Mouse (Mus musculus) kidney, adult 2 months (tissue): ENCODE results near the gene Nmb. TPM values are rescaled to one million over a fixed set of nuclear protein-coding genes. Genes with fewer than 3 reads are reported as not detected.

Source experiments
- DNase-seq: peaks from one replicate; pipeline ENCODE4 v3.0.0; 2021
- H3K27ac ChIP-seq: fragments of 200-500 bp; 2 replicates; pipeline ENCODE4 v1.5.1; 2012; ENCODE audit warnings: low read depth, low read length, control low read depth, inconsistent platforms; ENCODE audit not compliant: insufficient read depth
- H3K27me3 ChIP-seq: fragments of 200-500 bp; replicated peaks from 2 replicates; pipeline ENCODE4 v1.6.1; 2012; ENCODE audit warnings: mild to moderate bottlenecking, moderate library complexity, low read length, inconsistent platforms; ENCODE audit not compliant: control insufficient read depth, insufficient read depth
- H3K36me3 ChIP-seq: fragments of 200-500 bp; 2 replicates; pipeline ENCODE4 v1.6.1; 2012; ENCODE audit warnings: mild to moderate bottlenecking, moderate library complexity, low read length, inconsistent platforms; ENCODE audit not compliant: control insufficient read depth, insufficient read depth
- H3K4me1 ChIP-seq: fragments of 200-500 bp; 2 replicates; pipeline ENCODE4 v1.6.1; 2011; ENCODE audit warnings: low read length; ENCODE audit not compliant: control insufficient read depth, insufficient read depth
- H3K4me3 ChIP-seq: fragments of 200-500 bp; 2 replicates; pipeline ENCODE4 v1.5.1; 2011; ENCODE audit warnings: mild to moderate bottlenecking, low read depth, low read length, control low read depth; ENCODE audit not compliant: insufficient read depth
- CTCF ChIP-seq: fragments of 200-500 bp; conservative IDR thresholded peaks from 2 replicates; pipeline ENCODE4 v1.5.1; 2011; ENCODE audit warnings: low read depth, mild to moderate bottlenecking, control low read depth, low read length, moderate library complexity, mixed read lengths; ENCODE audit not compliant: insufficient read depth, insufficient read length
- POLR2A ChIP-seq: fragments of 200-500 bp; IDR thresholded peaks from one replicate; pipeline ENCODE4 v1.6.1; 2011; ENCODE audit warnings: low read depth, low read length, control low read depth
- WGBS: fragments of 180-500 bp; shearing (Covaris S2); methylation state at CpG from one replicate; pipeline ENCODE4 v1.1.7; 2018; 5-methylcytosine and 5-hydroxymethylcytosine counted together
- polyA plus RNA-seq: library from polyadenylated mRNA; depleted of rRNA; stranded (reverse); fragments of >200 nt; gene quantifications from 2 replicates; pipeline ENCODE4 v1.2.3, GENCODE M21; 2012; rRNA removed

Nmb gene
- polyA plus RNA-seq, 1 experiment, result 5.0 TPM

DNA sequence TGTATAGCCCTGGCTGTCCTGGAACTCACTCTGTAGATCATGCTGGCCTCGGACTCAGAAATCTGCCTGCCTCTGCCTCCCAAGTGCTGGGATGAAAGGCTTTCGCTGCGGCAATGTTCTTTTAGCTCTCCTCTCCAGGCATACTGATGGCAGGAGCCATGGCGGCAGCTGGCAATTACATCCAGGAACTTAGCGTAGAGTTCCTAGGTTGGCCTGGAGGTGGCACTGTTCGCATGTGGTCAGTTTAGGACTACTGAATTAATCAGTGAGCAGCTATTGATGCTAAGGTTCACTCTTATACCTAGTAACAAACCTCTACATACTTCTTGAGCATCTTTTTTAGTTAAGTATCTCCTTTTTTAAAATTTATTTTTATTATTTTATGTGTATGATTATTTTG is 47.7 kb downstream of the Nmb start:
- 18% methylated on average over 6 of the region's 6 CpGs for WGBS
- no peak overlapping the region for H3K4me3 ChIP-seq
- no peaks in the 10 kb centered on the region for H3K36me3 ChIP-seq
- H3K27me3 ChIP-seq, result no peaks in the 10 kb centered on the region
- H3K4me1 ChIP-seq, result peaks cover 3% of the 10 kb centered on the region; the same call in 1 of the 2 replicates
- peak; percentile 88 for DNase-seq
- TF ChIP-seq POLR2A (no peak), CTCF (peak; percentile 97)
- no peak overlapping the region for H3K27ac ChIP-seq

DNA sequence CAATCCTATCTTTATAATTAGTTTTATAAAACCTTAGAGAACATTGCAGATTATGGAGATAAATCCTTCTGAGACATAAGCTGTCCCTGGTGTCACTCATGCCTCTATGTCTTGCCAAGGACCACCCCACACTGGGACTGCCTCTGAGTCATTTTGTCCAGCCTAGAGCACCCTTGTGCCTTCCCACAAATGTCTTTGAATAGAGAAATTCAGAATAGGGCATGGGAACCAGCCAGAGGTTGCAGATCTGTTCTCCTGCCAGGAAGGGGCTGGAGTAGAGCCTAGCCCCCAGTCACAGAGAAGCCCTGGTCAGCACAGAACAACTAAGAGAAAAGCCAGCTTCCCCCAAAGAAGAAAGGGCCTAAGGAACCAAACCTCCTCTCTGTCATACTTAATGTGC is 49.6 kb downstream of the Nmb start:
- Histone ChIP-seq H3K27ac (no peak overlapping the region), H3K27me3 (no peaks in the 10 kb centered on the region), H3K36me3 (no peaks in the 10 kb centered on the region), H3K4me3 (no peak overlapping the region), H3K4me1 (peaks cover 3% of the 10 kb centered on the region; the same call in 1 of the 2 replicates)
- TF ChIP-seq CTCF (no peak), POLR2A (no peak)
- no peak for DNase-seq

DNA sequence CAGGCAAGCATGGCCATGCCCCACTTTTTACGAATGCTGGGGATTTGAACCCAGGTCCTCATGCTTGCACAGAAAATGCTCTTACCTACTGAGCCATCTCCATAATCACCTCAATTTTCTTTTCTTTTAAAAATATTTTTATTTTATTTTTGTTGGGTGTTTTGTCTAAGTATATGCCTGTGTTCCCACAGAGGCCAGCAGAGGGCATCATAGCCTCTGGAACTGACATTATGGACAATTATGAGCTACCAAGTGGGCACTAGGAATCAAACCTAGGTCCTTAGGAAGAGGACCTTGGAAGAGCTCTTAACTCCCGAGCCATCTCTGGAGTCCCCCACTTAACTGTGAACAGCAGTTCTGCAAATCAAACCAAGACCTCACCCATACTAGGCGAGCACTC is 51.7 kb downstream of the Nmb start:
- no peak for TF ChIP-seq POLR2A
- TF ChIP-seq CTCF, result no peak
- WGBS, result 95% methylated on average over 3 of the region's 3 CpGs
- no peak overlapping the region for H3K27ac ChIP-seq

More for the DNA sequence above, 51.7 kb downstream of the Nmb start:
- Histone ChIP-seq H3K36me3 (no peaks in the 10 kb centered on the region), H3K4me3 (no peak overlapping the region), H3K4me1 (no peaks in the 10 kb centered on the region; the same call in 1 of the 2 replicates), H3K27me3 (no peaks in the 10 kb centered on the region)
- DNase-seq, result no peak

Other genes with a start within 250 kb of the Nmb start
- gene Crtc3, start 216.2 kb downstream of the Nmb start, polyA plus RNA-seq, result 13.2 and 13.3 TPM in 2 replicates
- 38.1 and 42.0 TPM in 2 replicates for gene Iqgap1, start 79.1 kb downstream of the Nmb start, polyA plus RNA-seq
- gene Zscan2, start 44.2 kb downstream of the Nmb start, polyA plus RNA-seq, result 5.2 and 5.4 TPM in 2 replicates
- gene Wdr73, start 3.8 kb downstream of the Nmb start, polyA plus RNA-seq, result 15.4 and 16.1 TPM in 2 replicates
- gene Sec11a, start 42.7 kb upstream of the Nmb start, polyA plus RNA-seq, result 64.0 and 93.1 TPM in 2 replicates
- gene Zfp592, start 88.6 kb upstream of the Nmb start, polyA plus RNA-seq, result 16.9 and 17.4 TPM in 2 replicates
- gene Alpk3, start 152.5 kb upstream of the Nmb start, polyA plus RNA-seq, result 0.04 and 0.88 TPM in 2 replicates
- 18.8 and 21.9 TPM in 2 replicates for gene Slc28a1, start 209.7 kb upstream of the Nmb start, polyA plus RNA-seq